Mouse (Mus musculus) heart, embryonic 16.5 days (tissue): ENCODE results near the gene Ptger4. TPM values are rescaled to one million over a fixed set of nuclear protein-coding genes. Genes with fewer than 3 reads are reported as not detected.

ENCODE experiments used
- ATAC-seq: fragments of 200-750 bp; cut with Nextera tagmentation; replicated peaks from 2 replicates; pipeline ENCODE4 v1.8.0; 2017; ENCODE audit warnings: moderate number of reproducible peaks; ENCODE audit not compliant: insufficient read depth, low FRiP score; ENCODE audit errors: extremely low read depth
- H3K27ac ChIP-seq: fragments of 300-500 bp; sonication (generic); 2 replicates; pipeline ENCODE4 v1.5.1; 2014; ENCODE audit warnings: mild to moderate bottlenecking, low read length, control low read depth, moderate library complexity
- H3K27me3 ChIP-seq: fragments of 300-500 bp; sonication (generic); 2 replicates; pipeline ENCODE4 v1.6.1; 2014; ENCODE audit warnings: low read length, mixed read lengths; ENCODE audit not compliant: control insufficient read depth, insufficient read depth
- H3K36me3 ChIP-seq: fragments of 300-500 bp; sonication (generic); 2 replicates; pipeline ENCODE4 v1.6.1; 2014; ENCODE audit not compliant: control insufficient read depth, insufficient read depth
- H3K4me1 ChIP-seq: fragments of 300-500 bp; sonication (generic); 2 replicates; pipeline ENCODE4 v1.6.1; 2014; ENCODE audit warnings: low read length, mixed read lengths; ENCODE audit not compliant: control insufficient read depth, insufficient read depth
- H3K4me2 ChIP-seq: fragments of 300-500 bp; sonication (generic); 2 replicates; pipeline ENCODE4 v1.6.1; 2014; ENCODE audit warnings: low read depth, mild to moderate bottlenecking, control low read depth, low read length
- H3K4me3 ChIP-seq: fragments of 300-500 bp; sonication (generic); 2 replicates; pipeline ENCODE4 v1.5.1; 2014; ENCODE audit warnings: mild to moderate bottlenecking, control low read depth, low read length
- H3K9ac ChIP-seq: fragments of 300-500 bp; sonication (generic); 2 replicates; pipeline ENCODE4 v1.6.1; 2014; ENCODE audit warnings: low read length, control low read depth
- H3K9me3 ChIP-seq: fragments of 300-500 bp; sonication (generic); replicated peaks from 2 replicates; pipeline ENCODE4 v1.6.1; 2016; ENCODE audit warnings: low read length; ENCODE audit not compliant: control insufficient read depth
- WGBS: fragments of 180-500 bp; shearing (Covaris S2); extraction: QIAGEN DNeasy Blood & Tissue Kit; methylation state at CpG from one replicate; pipeline ENCODE4 v1.1.7; 2014; 5-methylcytosine and 5-hydroxymethylcytosine counted together
- polyA plus RNA-seq: library from polyadenylated mRNA; unstranded; fragments of >200 nt; fragmentation: Nextera tagmentation; extraction: Ambion mirVana; gene quantifications from 2 replicates; pipeline ENCODE4 v1.2.1, GENCODE M21; 2015

Ptger4 gene
- polyA plus RNA-seq, 1 experiment from 2014 or later: 6.7 TPM

DNA sequence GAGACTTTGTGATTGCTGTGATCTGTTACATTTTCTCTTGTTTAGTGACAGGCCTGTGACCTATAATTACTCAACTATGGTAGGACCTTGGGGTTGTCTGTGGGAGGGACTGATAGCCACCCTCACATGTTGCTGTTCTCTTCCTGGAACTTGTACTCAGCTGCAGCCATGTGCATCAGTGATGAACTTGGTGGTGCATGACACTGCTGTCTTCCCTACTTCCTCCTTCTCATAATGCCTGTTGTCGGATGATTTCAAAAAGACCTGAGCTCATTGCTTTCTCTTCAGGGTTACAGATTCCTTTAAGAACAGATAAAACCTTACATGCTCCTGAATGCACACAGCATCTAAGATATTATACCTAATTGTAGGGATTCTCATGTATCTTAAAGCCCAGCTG lies 56.0 kb downstream of the Ptger4 start:
- no peaks in the 10 kb centered on the region for H3K27me3 ChIP-seq
- no peak overlapping the region for H3K9ac ChIP-seq
- peaks cover 16% of the 10 kb centered on the region for H3K4me1 ChIP-seq
- ATAC-seq: no peak
- H3K27ac ChIP-seq: no peak overlapping the region
- 86% methylated on average over 1 of the region's 1 CpGs for WGBS
- H3K4me2 ChIP-seq: no peak overlapping the region
- H3K4me3 ChIP-seq: no peak overlapping the region
- H3K36me3 ChIP-seq: peaks cover 10% of the 10 kb centered on the region
- no peaks in the 10 kb centered on the region for H3K9me3 ChIP-seq

DNA sequence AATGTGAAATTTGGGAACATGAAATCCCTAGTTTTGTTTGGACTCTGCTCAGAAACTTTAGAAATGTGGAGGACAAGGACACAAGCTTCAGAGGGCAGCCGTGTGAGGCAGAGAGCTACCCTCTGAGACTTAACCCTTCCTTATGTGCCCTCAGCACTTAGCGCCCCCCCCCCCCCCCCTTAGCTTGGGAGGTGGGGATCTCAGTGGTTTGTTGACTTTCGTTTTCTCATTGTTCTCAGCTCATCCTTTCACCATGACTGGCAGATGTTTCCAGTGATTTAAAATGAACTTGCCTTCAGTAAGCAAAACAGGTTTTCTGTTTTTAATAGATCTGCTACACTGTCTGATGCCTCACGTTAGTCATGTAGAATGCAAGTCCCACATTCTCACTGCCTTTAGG lies 56.9 kb downstream of the Ptger4 start:
- Histone ChIP-seq H3K27me3 (no peaks in the 10 kb centered on the region), H3K9me3 (no peaks in the 10 kb centered on the region), H3K4me2 (no peak overlapping the region), H3K9ac (no peak overlapping the region), H3K27ac (no peak overlapping the region), H3K36me3 (peaks cover 10% of the 10 kb centered on the region), H3K4me1 (peaks cover 12% of the 10 kb centered on the region), H3K4me3 (no peak overlapping the region)
- WGBS: 49% methylated on average over 4 of the region's 4 CpGs
- ATAC-seq: no peak

DNA sequence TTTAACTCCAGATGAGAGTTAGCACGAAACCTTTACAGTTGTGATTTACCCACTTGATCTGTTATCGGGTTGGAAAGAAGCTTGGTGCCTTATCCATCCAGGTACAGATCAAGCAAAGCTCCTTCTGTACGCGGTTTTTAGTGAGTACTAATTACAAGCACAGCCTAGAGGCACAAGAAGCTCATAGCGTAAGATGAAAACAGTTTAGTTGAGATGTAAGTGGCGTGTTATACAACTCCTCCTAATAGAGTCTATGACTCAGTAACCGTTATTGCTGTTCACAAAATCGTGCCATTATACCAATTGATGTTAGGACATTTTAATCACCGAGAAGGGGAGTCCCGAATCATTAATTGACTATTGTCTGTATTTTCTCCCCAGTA lies 57.7 kb downstream of the Ptger4 start:
- peak overlapping the region; percentile 79 for H3K4me3 ChIP-seq
- no peak for ATAC-seq
- no peak overlapping the region for H3K27ac ChIP-seq
- H3K9ac ChIP-seq: peak overlapping the region; percentile 81
- no peaks in the 10 kb centered on the region for H3K27me3 ChIP-seq
- peak overlapping the region; percentile 89 for H3K4me2 ChIP-seq
- H3K36me3 ChIP-seq: peaks cover 10% of the 10 kb centered on the region
- 37% methylated on average over 10 of the region's 10 CpGs for WGBS
- H3K9me3 ChIP-seq: no peaks in the 10 kb centered on the region
- peaks cover 12% of the 10 kb centered on the region for H3K4me1 ChIP-seq

DNA sequence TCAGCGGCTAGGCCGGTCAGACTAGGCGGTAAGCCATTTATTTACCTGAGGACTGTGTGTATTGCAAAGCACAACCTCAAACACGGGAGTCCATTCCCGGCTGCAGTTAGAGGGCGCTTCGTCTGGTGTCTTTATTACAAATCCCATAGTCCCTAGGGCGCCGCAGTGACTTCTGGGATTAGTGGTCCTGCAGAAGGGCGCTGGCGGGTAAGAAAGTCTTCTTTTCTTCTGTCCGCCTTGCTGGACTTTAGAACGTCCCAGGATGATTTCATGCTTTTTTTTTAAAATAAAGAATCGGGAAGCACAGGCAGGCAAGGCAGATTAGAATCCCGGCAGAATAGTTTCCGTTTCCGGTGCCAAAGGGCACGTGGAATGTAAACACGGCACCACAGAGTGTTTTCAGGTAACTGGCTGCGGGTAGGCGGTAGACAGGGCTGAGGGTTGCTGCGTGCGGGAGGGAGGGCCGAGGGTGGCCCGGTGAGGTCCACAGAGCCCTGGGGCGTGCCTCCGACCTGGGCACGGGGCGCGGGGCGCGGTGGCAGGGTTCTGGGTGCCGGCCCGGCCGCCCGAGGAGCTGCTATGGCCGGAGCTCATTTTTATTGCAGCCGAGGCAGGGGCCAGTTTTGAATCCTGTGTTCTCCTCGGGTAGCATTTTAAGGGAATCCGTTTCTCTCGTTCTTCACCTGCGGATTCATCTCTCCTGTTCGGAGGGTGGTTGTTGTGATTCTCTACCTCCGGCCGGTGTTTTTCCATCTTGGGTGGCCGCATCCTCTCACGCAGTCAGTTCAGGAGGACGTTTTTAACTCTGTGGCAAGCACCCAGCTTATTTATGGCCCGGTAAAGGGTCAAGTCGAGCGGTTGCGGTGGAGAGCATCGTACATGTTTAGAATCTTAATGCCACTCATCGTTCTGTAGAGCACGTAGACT lies 58.4 kb downstream of the Ptger4 start, which contains the start of gene Ttc33:
Gene Ttc33 (plus strand): TSS at position 160 of the 927 bp plus-strand sequence.
- H3K27me3 ChIP-seq: no peaks in the 10 kb centered on the region
- H3K4me3 ChIP-seq: peak within 1 kb of the TSS; percentile 79
- under 1% methylated on average over 55 of the region's 55 CpGs for WGBS
- no peaks in the 10 kb centered on the region for H3K9me3 ChIP-seq
- peaks cover 12% of the 10 kb centered on the region for H3K4me1 ChIP-seq
- peak; percentile 81 for ATAC-seq
- H3K36me3 ChIP-seq: peaks cover 8% of the 10 kb centered on the region
- H3K9ac ChIP-seq: peak within 1 kb of the TSS; percentile 81
- H3K27ac ChIP-seq: peak within 1 kb of the TSS; percentile 75
- H3K4me2 ChIP-seq: peak within 1 kb of the TSS; percentile 89

DNA sequence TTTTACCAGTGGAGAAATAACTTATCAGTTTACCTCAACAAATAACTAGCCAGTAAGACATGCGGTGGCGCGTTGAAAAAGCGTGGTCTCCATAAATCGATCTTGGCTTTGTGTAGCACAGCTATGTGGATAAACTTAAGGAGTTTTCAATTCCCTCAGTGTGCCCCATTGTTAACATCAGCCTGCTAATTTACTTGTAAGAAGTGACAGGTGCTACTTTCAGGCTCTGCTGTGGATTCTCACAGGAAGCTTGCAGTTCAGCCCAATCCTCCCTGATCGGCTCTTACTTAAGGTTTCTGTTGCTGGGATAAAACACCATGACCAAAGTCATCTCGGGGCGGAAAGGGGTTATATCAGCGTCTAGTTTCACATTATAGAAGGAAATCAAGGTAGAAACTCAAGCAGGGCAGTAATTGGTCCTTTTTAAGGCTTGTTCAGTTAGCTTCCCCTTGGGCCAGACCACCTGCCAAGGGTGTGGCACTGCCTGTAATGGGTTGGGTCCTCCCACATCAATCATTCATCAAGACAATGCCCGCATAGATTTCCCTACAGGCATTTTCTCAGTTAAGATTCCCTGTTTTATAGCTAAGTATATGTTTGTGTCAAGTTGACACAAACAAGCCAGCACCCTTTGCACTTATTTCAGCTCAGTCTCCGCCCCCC lies 59.2 kb downstream of the Ptger4 start:
- Histone ChIP-seq H3K27me3 (no peaks in the 10 kb centered on the region), H3K9ac (peak overlapping the region; percentile 81), H3K4me1 (peaks cover 12% of the 10 kb centered on the region), H3K27ac (peak overlapping the region; percentile 75), H3K9me3 (no peaks in the 10 kb centered on the region), H3K4me3 (peak overlapping the region; percentile 79), H3K4me2 (peak overlapping the region; percentile 89), H3K36me3 (peaks cover 4% of the 10 kb centered on the region)
- ATAC-seq: peak; percentile 24; the same call in 1 of the 2 replicates
- WGBS: 42% methylated on average over 11 of the region's 11 CpGs

DNA sequence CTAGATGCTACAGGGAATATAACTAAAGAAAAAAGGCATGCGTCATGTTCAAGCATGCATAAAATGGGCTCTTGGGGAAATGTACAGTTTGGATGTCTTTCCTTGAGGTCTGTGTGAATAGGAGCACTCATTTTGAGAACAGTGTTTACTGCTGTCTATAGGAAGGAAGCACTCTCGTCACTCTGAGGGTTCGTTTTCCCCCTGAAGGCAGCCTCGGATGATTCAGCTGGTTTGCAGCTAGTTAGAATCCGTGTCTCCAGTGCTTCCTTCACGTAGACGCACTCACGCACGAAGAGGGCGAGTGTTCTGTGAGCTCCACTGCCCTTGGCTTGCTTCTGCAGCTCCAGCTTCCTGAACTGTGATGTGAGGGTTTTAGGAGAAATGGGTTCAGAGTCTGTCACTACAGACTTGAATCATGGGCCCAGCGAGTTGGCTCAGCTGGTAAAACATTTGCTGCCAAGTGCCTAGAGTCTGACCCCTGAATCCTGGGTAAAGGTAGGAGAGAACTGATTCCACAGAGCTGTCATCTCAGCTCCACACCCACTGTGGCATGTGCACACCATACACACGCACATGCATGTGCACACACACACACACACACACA lies 70.7 kb downstream of the Ptger4 start:
- Histone ChIP-seq H3K27ac (no peak overlapping the region), H3K4me2 (no peak overlapping the region), H3K27me3 (no peaks in the 10 kb centered on the region), H3K4me3 (no peak overlapping the region), H3K36me3 (peaks cover 53% of the 10 kb centered on the region), H3K4me1 (no peaks in the 10 kb centered on the region), H3K9me3 (no peaks in the 10 kb centered on the region), H3K9ac (no peak overlapping the region)
- no peak for ATAC-seq
- WGBS: 87% methylated on average over 12 of the region's 12 CpGs

- Histone ChIP-seq H3K27me3 (no peaks in the 10 kb centered on the region), H3K27ac (no peak overlapping the region), H3K9me3 (no peaks in the 10 kb centered on the region), H3K4me1 (no peaks in the 10 kb centered on the region), H3K4me3 (no peak overlapping the region), H3K36me3 (peaks cover 14% of the 10 kb centered on the region), H3K9ac (no peak overlapping the region), H3K4me2 (no peak overlapping the region)
- ATAC-seq: no peak
- WGBS: 69% methylated on average over 12 of the region's 12 CpGs
Measured at GRCm38 (mm10) chr15:5165121-5165773, 78.7 kb downstream of the Ptger4 start.

GRCm38 (mm10) chr15:5158827-5159226 lies 85.2 kb downstream of the Ptger4 start:
- no peaks in the 10 kb centered on the region for H3K27me3 ChIP-seq
- peaks cover 19% of the 10 kb centered on the region for H3K4me1 ChIP-seq
- H3K4me3 ChIP-seq: no peak overlapping the region
- no peak overlapping the region for H3K4me2 ChIP-seq
- WGBS: 66% methylated on average over 6 of the region's 6 CpGs
- H3K36me3 ChIP-seq: peaks cover under 1% of the 10 kb centered on the region
- no peak for ATAC-seq
- no peak overlapping the region for H3K9ac ChIP-seq
- H3K27ac ChIP-seq: no peak overlapping the region
- H3K9me3 ChIP-seq: no peaks in the 10 kb centered on the region
